Mouse (Mus musculus) hindbrain, embryonic 16.5 days (tissue): ENCODE measurements at regions not wholly inside any gene's neighbourhood (a gene's known extent, or its start where the extent isn't known, plus 50 kb on each side); places are given as distances from the start of the nearest gene placed in this dataset.
"Not testable (repeated sequence)": the region's sequence is repeated elsewhere in the genome, so short reads cannot be mapped to it uniquely, and the experiment has no call there.

Experiments used
- ATAC-seq: fragments of 200-750 bp; cut with Nextera tagmentation; 2 replicates; pipeline ENCODE4 v1.8.0; 2017; ENCODE audit warnings: moderate TSS enrichment, moderate library complexity
- H3K27ac ChIP-seq: fragments of 300-500 bp; sonication (generic); 2 replicates; pipeline ENCODE4 v1.5.1; 2014; ENCODE audit warnings: low read depth, mild to moderate bottlenecking, control low read depth, low read length, moderate library complexity
- H3K27me3 ChIP-seq: fragments of 300-500 bp; sonication (generic); replicated peaks from 2 replicates; pipeline ENCODE4 v1.6.1; 2014; ENCODE audit warnings: low read length; ENCODE audit not compliant: control insufficient read depth, insufficient read depth
- H3K36me3 ChIP-seq: fragments of 300-500 bp; sonication (generic); 2 replicates; pipeline ENCODE4 v1.6.1; 2014; ENCODE audit warnings: mild to moderate bottlenecking, low read length, moderate library complexity, mixed read lengths; ENCODE audit not compliant: control insufficient read depth, insufficient read depth
- H3K4me1 ChIP-seq: fragments of 300-500 bp; sonication (generic); 2 replicates; pipeline ENCODE4 v1.6.1; 2014; ENCODE audit warnings: low read depth, low read length; ENCODE audit not compliant: control insufficient read depth, insufficient read depth
- H3K4me2 ChIP-seq: fragments of 300-500 bp; sonication (generic); 2 replicates; pipeline ENCODE4 v1.6.1; 2014; ENCODE audit warnings: mild to moderate bottlenecking, low read length, control low read depth, moderate library complexity
- H3K4me3 ChIP-seq: fragments of 300-500 bp; sonication (generic); 2 replicates; pipeline ENCODE4 v1.5.1; 2014; ENCODE audit warnings: mild to moderate bottlenecking, low read length, control low read depth, moderate library complexity
- H3K9ac ChIP-seq: fragments of 300-500 bp; sonication (generic); 2 replicates; pipeline ENCODE4 v1.6.1; 2014; ENCODE audit warnings: low read depth, mild to moderate bottlenecking, control low read depth, low read length, moderate library complexity
- H3K9me3 ChIP-seq: fragments of 300-500 bp; sonication (generic); 2 replicates; pipeline ENCODE4 v1.6.1; 2014; ENCODE audit warnings: mild to moderate bottlenecking, low read length, moderate library complexity; ENCODE audit not compliant: control insufficient read depth
- WGBS: fragments of 180-500 bp; shearing (Covaris S2); extraction: QIAGEN DNeasy Blood & Tissue Kit; methylation state at CpG from one replicate; pipeline ENCODE4 v1.1.7; 2014; 5-methylcytosine and 5-hydroxymethylcytosine counted together

GRCm38 (mm10) chr14:12966441-12966840 lies 143.6 kb upstream of the Cadps start:
- H3K27me3 ChIP-seq: no peaks in the 10 kb centered on the region
- no peak overlapping the region for H3K9ac ChIP-seq
- no peaks in the 10 kb centered on the region for H3K36me3 ChIP-seq
- H3K4me2 ChIP-seq: no peak overlapping the region
- 15% methylated on average over 1 of the region's 1 CpGs for WGBS
- no peak overlapping the region for H3K27ac ChIP-seq
- no peak for ATAC-seq
- H3K4me3 ChIP-seq: no peak overlapping the region
- H3K4me1 ChIP-seq: no peaks in the 10 kb centered on the region
- H3K9me3 ChIP-seq: no peaks in the 10 kb centered on the region

- 64% methylated on average over 2 of the region's 2 CpGs for WGBS
- not testable (repeated sequence) for H3K27ac ChIP-seq, H3K9ac ChIP-seq, H3K4me3 ChIP-seq, H3K27me3 ChIP-seq, H3K36me3 ChIP-seq, H3K9me3 ChIP-seq, H3K4me2 ChIP-seq, H3K4me1 ChIP-seq, ATAC-seq
These were observed 135.0 kb upstream of the Cadps start for GRCm38 (mm10) chr14:12957896-12958295.

GRCm38 (mm10) chr14:12950922-12951321 lies 128.0 kb upstream of the Cadps start:
- no peaks in the 10 kb centered on the region for H3K4me1 ChIP-seq
- H3K4me3 ChIP-seq: no peak overlapping the region
- no peaks in the 10 kb centered on the region for H3K36me3 ChIP-seq
- no peak overlapping the region for H3K27ac ChIP-seq
- ATAC-seq: no peak
- no peaks in the 10 kb centered on the region for H3K27me3 ChIP-seq
- H3K9me3 ChIP-seq: no peaks in the 10 kb centered on the region
- WGBS: 87% methylated on average over 1 of the region's 1 CpGs
- H3K4me2 ChIP-seq: no peak overlapping the region
- H3K9ac ChIP-seq: no peak overlapping the region

GRCm38 (mm10) chr14:12938638-12939293 lies 115.9 kb upstream of the Cadps start:
- Histone ChIP-seq H3K36me3 (no peaks in the 10 kb centered on the region), H3K4me3 (no peak overlapping the region), H3K9me3 (no peaks in the 10 kb centered on the region), H3K4me2 (no peak overlapping the region), H3K4me1 (no peaks in the 10 kb centered on the region), H3K9ac (no peak overlapping the region), H3K27me3 (no peaks in the 10 kb centered on the region), H3K27ac (no peak overlapping the region)
- no peak for ATAC-seq
- whole genome bisulfite sequencing: 79% methylated on average over 4 of the region's 4 CpGs

GRCm38 (mm10) chr14:12936343-12936742 lies 113.5 kb upstream of the Cadps start:
- Histone ChIP-seq H3K27me3 (no peaks in the 10 kb centered on the region), H3K9ac (no peak overlapping the region), H3K27ac (no peak overlapping the region), H3K9me3 (no peaks in the 10 kb centered on the region), H3K4me2 (no peak overlapping the region), H3K4me3 (no peak overlapping the region), H3K36me3 (no peaks in the 10 kb centered on the region), H3K4me1 (no peaks in the 10 kb centered on the region)
- no peak for ATAC-seq
- 89% methylated on average over 2 of the region's 2 CpGs for WGBS

GRCm38 (mm10) chr14:12931668-12932384 lies 108.9 kb upstream of the Cadps start:
- Histone ChIP-seq H3K9ac (no peak overlapping the region), H3K27me3 (no peaks in the 10 kb centered on the region), H3K4me2 (no peak overlapping the region), H3K4me1 (no peaks in the 10 kb centered on the region), H3K27ac (no peak overlapping the region), H3K9me3 (no peaks in the 10 kb centered on the region), H3K4me3 (no peak overlapping the region), H3K36me3 (no peaks in the 10 kb centered on the region)
- 49% methylated on average over 5 of the region's 5 CpGs for WGBS
- ATAC-seq: peak; percentile 27; the same call in 1 of the 2 replicates

GRCm38 (mm10) chr14:12923617-12924016 lies 100.7 kb upstream of the Cadps start:
- Histone ChIP-seq H3K9me3 (no peaks in the 10 kb centered on the region), H3K9ac (no peak overlapping the region), H3K4me2 (no peak overlapping the region), H3K4me3 (no peak overlapping the region), H3K27me3 (no peaks in the 10 kb centered on the region), H3K27ac (no peak overlapping the region), H3K4me1 (0 out of 2 replicates have a peak, but pooled peaks cover 2% of the 10 kb centered on the region), H3K36me3 (no peaks in the 10 kb centered on the region)
- no peak for ATAC-seq

- H3K4me1 ChIP-seq: no peaks in the 10 kb centered on the region
- WGBS: 90% methylated on average over 2 of the region's 2 CpGs
- no peak for ATAC-seq
These were observed 92.6 kb upstream of the Cadps start for GRCm38 (mm10) chr14:12915431-12915830.

GRCm38 (mm10) chr14:12913956-12914355 lies 91.1 kb upstream of the Cadps start:
- 83% methylated on average over 2 of the region's 2 CpGs for WGBS
- no peak for ATAC-seq
- H3K9me3 ChIP-seq: no peaks in the 10 kb centered on the region
- no peak overlapping the region for H3K27ac ChIP-seq
- no peaks in the 10 kb centered on the region for H3K36me3 ChIP-seq
- H3K4me3 ChIP-seq: no peak overlapping the region
- no peaks in the 10 kb centered on the region for H3K27me3 ChIP-seq
- H3K9ac ChIP-seq: no peak overlapping the region
- H3K4me1 ChIP-seq: no peaks in the 10 kb centered on the region
- H3K4me2 ChIP-seq: no peak overlapping the region

More at GRCm38 (mm10) chr14:12915431-12915830, 92.6 kb upstream of the Cadps start:
- H3K36me3 ChIP-seq: no peaks in the 10 kb centered on the region
- H3K9me3 ChIP-seq: no peaks in the 10 kb centered on the region
- no peaks in the 10 kb centered on the region for H3K27me3 ChIP-seq
- no peak overlapping the region for H3K27ac ChIP-seq
- no peak overlapping the region for H3K4me3 ChIP-seq
- H3K9ac ChIP-seq: no peak overlapping the region
- no peak overlapping the region for H3K4me2 ChIP-seq
